Mouse (Mus musculus) layer of hippocampus, adult 11-12 months (tissue): Measurements from ENCODE around the gene Clic1.

Experiments used
- DNase-seq: peaks from one replicate; pipeline ENCODE4 v3.0.0; 2022; ENCODE audit warnings: low spot score

The Clic1 gene

DNA sequence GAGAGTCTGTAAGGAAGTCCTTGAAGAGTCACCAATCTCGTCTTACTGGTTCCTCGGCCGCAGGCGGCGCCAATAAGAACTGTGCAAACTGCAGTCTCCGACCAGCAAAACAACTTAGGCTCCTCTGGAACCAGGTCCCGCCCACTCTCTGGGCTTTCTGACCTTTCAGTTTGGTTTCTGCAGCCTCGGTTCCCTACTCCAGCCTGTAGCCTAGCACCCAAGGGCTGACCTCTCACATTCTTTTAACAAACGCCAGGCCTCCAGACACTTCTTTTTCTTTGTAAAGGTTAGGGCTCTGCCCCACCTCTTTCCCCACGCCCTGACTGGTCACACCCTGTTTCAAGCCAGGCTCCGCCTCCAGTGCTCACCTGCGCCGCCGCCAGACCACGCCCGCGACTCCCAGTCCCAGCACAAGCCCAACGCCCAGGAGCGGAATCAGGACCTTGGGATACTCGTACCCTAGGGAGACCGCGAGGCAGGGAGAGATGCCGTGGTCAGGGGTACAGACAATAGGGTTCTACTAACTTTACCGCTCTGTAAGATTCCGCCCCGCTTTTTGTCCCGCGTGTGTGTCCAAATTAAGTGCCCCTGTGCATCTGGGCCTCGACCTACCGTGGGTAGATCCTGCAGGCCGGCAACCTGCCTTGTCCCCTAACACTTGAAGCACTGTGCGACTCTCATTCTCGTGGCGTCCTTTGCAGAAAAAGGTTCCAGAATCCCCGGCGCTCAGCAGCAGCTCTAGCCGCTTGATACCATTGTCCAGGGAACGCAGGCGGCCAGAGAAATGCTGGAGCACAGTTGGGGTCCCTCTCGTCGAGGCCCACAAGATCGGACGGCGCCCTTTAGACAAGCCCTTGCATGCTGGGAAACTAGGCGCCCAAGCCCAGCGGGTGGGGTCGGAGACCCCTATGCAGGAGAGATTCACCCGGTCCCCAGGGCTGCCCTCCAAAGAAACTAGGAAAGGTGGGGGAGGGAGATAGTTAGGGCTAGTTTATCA, 15.5 kb downstream of the Clic1 start, which contains the start of gene Ly6g6c:
Ly6g6c (plus strand) TSS at position 438 of the 997 bp plus-strand sequence.
- DNase-seq, result no peak

DNA sequence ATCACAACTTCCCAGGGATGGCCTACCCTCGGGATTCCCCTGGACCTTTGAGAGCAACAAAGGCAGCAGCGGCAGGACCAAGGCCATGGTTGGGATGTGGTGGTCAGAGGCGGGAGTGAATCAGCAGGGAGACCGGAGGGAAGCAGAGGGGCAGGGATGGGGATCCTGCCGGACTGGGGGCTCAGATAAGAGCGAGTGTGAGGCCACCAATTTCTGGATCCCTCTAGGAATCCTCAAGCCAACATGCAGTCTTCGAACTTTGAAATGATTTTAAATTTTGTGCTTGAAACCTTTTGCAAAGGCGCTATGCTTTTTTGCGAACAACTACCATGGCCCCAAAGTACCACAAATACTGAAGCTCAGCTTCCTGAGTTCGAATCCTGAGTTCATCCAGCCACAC, 16.3 kb downstream of the Clic1 start, which contains the start of gene Mpig6b:
Mpig6b (minus strand) TSS at position 101 of the 400 bp plus-strand sequence.
- no peak for DNase-seq

DNA sequence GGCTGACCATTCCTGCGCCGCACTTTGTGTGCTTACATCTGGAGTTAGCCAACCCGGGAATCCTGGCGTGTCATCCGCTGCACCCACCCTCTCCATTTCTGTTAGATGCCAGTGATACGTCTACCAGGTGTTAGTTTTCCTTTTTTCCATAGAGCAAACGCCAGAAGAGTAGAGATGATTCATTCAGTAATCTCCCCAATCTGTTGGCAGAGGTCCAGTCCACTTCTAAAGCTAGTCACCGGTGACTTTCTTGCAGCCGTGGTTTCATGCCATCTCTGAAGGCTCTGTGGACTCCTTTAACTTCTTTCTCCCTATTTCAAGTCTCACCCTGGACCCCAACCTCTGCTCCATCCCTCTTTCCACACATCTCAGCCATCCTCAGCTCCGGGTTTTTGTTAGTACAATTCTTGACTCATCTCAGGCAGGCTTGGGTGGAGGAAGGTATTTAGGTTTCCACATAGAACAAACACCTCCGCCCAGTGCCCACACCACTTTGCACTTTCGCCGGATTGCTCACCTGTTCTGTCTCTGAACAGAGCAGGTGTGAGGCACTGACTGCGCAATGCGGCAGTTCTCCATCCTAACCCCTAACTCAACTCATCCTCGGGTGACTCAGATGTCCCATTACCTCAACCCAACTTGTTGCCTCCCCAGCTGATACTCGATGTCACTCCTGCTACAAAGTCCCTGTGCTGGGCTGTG, 18.6 kb downstream of the Clic1 start:
- no peak for DNase-seq

DNA sequence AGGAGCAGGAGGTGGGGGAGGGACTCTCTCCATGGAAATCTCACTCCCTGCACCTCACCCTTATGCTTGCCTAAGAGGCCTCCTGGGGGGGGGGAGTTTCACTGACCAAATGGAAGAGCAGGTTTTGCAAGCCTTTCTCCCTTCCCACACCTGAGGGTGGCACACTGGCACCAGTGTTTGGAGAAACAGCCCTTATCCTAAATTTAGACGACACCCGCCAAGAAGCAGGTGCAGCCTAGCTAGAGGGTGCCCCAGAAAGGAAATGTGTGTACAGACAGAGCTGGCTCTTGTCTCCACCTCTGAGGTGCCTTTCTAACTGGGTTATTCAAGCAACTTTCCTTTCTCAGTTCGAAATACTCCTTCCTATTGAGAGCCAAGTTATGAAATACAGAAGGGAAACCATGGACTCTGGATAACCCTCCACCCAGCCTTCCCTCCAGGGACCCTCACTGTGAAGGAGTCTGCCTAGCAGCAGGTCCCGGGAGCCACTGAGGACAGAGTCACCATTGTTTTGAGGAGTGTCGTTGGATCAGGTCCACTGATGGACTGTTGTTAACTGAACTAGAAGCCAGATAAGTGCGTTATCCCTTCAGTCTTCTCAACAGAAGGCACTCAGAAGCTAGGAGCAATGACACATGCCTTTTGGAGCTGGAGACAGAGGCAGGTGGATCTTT, 20.9 kb downstream of the Clic1 start:
- no peak for DNase-seq

DNA sequence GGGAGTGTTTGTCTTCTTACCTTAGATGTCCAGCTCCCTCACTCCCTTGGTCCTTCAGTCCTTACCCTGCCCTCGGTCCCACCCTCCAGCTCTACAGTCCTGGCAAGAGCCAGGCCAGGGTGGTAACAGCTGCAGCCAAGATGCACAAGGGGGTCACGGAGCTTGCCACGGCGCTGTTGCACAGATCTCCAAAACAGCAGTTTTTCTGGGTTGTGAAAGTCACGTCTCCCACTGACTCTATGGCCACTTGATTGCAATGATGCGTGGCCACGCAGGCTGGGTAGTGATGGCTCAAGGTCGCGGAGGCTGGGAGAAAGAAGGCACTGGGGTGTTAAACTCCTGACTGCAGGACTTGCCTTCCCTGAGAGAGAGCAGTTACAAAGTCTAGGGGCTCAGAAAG, 21.7 kb downstream of the Clic1 start:
- DNase-seq, result no peak

DNA sequence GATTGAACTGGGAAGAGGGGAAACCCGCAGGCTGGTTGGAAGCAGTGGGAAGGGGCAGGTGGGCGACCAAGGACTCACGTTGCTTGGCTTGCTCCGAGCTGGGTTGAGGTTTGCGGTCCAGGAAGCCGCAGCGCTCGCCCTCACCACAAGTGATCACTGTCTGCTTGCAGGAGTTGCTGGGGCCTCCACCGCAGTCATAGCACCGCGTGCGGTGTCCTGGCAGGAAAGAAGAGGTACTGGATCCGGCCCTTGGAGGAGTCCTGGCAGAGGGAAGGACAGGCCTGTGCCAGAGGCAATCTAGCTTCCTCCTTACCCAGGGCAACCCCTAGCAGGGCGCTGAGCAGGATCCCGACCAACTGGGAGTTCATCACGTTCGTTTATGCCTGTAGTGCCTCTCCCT, 24.3 kb downstream of the Clic1 start:
- DNase-seq, result no peak

DNA sequence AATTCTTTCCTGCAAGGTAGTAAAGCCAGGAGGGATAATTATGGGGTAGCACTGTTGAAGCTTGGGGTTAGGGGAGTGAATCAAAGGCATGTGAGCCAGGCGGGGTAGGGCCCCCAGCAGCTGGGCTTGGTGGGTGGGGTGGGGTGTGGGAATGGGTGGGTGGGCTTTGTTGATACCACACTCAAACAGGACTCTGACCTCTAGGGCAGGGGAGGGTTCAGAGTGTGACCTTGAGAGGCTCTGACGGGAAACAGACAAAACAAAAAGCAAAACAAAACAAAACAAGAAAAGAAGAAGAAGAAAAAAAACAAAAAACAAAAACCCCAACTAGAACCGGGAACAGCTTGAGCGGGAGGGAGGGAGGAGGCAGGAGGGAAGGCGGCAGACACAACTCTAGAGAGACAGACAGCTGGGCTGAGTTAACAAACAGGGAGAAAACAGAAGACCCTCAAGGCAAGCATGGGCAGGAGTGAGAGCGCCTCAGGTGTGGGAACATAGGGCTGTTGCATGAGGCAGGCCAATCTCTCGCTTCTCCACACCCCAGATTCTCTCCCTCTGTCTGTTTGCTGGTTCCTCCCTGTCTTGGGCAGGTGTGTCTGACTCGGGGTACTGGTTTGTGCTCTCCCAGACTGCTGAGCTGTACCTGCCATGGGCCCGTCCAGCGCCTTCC, 26.9 kb downstream of the Clic1 start, which contains the start of gene Ly6g6e:
Ly6g6e (plus strand) TSS at position 396 of the 670 bp plus-strand sequence.
- no peak for DNase-seq

DNA sequence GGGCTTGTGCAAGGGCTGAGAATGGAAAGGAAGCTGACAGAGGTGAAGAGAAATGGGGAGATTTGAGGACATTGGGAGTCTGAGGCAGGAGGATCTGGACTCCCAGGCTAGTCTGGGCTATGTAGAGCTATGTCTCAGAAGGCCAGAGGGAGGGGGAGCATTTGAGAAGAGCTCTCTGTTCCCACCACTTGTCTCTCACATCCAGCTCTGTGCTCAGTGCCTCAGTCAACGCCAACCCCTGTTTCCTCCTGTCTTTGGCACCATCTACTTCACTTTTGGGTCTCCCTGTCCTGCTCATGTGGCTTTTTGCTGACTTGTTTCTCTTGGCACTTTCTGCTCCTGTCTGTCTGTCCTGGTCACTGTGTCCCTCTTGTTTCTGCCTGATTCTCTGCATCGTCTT, 27.5 kb downstream of the Clic1 start:
- DNase-seq, result no peak

DNA sequence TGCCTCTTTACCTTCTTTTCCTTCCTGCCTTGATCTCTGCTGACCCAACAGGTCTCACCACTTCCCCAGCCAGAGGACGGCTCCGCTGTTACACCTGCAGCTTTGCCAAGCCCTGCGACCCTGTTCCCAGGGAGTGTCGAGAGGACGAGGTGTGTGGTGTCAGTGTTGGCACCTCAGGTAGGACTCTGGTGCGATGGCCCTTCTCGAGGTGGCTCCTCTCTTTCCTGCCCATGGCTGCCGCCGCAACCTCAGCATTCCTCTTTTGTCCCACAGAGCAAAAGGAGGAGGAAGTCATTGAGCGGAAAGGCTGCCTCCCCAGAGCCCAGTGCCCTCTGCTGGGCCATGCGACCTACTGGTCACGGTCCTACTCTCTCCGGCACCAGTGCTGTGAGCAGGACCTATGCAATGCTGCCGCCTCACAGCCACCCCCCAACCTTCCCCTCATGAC, 28.0 kb downstream of the Clic1 start, which contains the start of gene Ly6g6d:
Ly6g6d (minus strand) TSS at position 280 of the 448 bp plus-strand sequence.
- no peak for DNase-seq

DNA sequence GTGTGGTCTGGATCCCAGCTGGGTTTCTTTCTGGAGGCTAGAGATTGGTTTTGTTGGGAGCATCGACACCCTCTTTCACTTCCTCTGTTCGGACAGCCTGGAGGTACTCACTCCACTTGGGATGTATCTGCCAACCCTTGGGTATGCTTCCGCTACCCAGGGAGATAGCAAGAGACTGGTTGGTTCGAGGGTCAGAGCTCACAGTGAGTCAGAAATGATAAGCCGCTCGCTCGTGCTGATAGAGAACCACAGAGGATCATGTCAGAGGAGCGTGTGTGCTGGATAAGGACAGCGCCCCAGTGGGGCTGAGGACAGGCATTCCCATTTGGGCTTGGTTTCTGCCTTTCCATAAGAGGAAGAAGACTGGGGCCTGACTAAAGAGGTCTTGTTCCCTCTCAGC, 30.0 kb downstream of the Clic1 start:
- DNase-seq, result no peak

DNA sequence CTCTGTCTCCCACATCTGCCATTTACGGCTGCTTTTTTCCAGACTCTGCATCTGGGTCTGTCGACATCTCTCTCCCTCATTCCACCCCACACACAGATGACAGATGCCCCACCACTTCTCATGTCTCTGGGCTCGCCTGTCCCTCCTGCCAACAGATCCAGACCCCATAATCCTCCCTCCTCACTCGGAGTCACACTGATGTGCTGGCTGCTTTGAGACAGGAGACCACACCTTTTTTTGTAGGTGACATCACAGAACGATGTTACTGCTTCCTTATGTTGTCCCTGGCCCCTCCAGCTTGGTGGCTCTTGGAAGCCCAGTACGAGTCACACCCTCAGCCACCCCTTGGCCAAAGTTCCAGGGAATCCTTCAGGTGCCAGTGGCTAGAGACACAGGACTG, 30.5 kb downstream of the Clic1 start:
- DNase-seq, result no peak

DNA sequence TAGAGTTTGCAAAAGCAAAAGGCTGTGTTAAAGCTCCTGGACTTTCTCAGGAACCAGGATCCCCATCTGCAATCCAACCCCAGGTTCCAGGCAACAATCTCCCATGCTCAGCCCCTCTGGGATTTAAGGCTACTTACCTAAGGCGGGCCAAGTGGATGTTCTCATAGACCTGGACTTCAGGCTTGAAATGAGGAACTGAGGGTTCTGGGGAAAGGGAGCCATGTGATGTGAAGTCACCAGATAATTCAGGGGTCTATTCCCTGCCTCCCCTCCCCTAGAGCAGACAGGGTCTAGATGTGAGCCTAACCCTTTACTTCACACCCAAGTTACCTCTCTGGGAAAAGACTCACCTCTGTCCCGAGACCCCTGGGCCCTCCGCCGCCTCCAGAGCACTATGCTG, 30.9 kb downstream of the Clic1 start:
- DNase-seq, result no peak

DNA sequence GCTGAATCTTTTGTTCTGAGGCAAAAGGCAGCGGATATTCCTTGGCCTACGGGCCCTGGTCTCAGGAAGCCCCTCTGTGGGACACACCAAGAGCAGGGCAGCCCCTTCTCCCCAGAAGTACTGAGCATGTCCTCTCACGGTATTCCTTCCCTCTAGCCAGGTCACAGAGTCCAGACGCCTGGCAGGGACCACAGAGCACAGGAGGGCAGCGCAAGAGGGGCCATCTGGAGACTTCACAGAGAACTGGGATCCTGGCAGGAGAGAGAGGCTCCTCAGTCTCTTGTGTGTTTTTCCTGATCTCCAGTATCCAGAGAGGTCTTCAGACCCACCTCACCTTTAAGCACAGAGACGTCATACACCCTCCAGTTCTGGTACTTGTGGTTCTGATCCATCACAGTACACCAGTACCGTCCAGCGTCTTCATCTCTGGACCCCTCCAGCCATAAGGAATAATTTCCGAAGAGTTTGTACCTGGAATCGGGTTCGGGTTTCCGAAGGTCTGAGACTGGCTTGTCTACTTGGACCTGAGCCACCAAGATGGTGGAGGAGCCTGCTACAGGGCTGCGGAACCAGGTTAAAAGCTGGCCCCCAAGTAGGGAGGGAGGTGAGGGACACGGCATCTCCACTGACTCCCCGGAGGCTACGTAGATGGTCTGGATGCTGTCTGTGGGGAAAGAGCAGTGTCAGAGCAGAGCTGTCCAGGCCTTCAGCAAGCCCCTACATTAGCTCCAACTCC, 33.2 kb downstream of the Clic1 start:
- DNase-seq, result no peak

DNA sequence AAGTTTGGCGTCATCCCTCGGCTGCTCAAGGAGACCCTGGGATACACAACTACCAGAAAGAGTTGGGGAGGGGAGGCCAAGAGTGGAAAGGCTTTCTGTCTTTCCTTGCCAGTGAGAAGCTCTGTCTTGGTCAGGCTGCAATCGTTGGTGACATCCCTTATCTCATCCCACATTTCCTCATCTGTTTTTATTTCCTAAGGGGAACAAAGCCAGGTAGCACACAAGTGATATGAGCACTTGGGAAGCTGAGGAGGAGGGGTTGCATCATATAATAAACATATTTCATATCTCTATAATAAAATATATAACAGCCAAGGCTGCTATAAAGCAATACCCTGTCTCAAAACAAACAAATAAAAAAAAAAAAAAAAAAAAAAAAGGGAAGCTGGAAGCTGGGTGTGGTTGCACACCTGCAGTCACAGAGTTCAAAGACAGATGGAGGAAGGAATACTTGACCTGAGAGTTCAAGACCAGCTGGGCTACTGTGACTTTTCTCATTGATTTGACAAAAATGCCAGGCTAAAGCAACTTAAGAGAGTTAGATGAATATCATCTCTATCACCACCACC, 34.2 kb downstream of the Clic1 start:
- no peak for DNase-seq

DNA sequence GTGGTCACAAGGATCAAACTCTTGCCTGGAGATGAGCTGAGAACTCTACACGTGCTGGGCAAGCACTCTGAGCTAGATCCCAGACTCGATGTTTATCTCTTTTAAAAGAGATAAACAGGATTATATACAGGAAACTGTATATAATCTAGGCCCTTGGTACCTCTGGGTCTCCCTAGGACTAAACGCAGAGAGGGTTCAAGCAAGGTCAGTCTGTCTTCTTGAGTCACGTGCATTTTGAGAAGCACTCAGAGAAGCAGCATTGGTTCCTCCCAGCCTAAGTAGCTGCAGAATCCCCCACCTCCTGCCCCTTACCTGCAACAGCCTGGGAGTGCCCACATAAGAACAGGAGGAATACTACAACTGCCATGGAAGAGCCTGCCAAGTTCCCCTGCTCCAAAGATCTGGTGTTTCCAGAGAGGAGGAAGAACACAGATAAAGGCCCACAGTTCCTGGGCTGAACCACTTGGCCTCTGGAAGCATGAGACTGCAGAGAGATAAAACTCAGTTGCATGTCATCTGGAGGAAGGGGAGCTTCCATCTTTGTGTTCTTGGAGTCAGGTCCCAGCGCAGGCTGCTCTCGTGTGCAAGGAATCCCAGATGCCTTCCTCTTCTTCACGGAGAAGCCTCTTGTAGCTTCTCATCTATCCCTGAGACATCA, 35.6 kb downstream of the Clic1 start, which contains the start of gene Ly6g6f:
Ly6g6f (minus strand) TSS at position 403 of the 658 bp plus-strand sequence.
- DNase-seq, result no peak

DNA sequence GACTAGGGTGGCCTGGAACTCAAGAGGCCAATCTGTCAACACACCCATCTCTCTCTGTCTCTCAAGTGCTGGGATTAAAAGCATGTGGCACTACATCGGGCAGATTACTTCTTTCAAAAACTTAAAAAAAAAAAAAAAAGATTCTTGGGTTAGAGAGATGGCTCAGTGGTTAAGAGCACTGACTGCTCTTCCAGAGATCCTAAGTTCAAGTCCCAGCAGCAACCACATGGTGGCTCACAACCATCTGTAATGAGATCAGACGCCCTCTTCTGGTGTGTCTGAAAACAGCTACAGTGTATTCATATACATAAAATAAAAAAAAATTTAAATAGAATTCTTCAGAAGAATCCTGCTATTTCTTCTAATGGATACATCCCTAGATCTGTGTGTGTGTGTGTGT, 38.4 kb downstream of the Clic1 start:
- no peak for DNase-seq

DNA sequence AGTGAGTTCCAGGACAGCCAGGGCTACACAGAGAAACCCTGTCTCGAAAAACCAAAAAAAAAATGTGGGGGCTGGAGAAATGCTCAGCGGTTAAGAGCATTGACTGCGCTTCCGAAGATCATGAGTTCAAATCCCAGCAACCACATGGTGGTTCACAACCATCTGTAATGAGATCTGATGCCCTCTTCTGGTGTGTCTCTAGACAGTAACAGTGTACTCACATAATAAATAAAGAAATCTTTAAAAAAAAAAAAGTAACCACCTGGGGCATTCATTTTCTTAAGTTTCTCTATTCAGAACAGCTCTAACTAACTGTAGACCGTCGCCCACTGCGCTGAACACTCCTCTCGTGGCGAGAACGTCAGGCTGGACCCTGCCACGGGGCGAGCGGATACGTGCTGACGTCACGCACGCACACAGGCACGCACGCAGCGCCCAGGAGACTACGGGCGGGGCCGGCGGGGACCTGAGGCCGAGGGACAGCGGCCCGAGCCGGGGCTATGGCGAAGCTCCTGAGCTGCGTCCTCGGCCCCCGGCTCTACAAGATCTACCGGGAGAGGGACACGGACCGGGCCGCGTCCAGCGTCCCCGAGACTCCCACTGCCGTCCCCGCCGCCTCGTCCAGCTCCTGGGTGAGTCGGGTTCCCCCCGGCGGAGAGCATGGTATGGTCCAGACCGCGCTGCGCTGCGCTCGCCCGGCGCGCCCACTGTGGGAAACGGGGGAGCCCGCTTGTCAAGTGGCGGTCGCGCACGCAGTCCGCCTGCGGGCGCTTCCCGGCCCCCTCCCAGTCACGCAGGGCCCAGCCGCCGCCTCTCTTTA, 39.3 kb downstream of the Clic1 start, which contains the start of gene Abhd16a:
Abhd16a (plus strand) TSS at position 439 of the 820 bp plus-strand sequence.
- peak; percentile 94 for DNase-seq

DNA sequence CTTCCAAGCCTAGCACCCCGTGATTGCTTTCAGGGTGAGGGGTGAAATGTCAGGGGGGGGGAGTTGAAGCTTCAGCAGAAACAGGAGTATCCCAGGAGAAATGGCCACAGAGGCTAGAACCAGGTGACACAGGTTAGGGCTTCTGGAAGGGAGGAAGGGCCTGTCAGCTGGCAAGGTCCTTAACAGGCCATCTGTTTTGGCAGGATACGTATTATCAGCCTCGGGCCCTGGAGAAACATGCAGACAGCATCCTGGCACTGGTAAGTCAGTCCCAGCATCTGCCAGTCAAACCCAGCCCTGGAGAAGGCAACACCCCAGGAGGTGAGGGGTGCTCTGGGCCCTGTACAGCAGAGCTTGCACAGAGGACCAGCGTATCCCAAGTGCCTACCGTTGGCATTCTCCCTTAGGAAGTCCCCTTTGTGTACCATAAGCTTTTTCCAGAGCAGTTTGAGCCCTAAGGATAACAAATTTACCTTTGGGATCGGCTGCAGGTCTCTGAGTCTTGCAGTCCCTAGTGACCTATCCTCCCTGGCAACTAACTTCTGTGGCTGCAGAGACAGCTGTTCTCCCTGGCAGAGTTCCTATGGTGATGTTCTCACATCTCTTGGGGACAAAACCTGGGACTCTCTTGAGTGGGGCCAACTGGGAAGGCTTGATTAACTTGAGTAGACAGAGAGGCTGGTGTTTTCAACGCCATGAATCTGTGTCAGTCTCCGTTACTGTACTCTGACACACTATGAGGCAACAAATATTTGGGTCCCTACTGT, 40.6 kb downstream of the Clic1 start:
- no peak for DNase-seq
